Mouse (Mus musculus): Measurements from ENCODE around the gene Foxn4. TPM values are rescaled to one million over a fixed set of nuclear protein-coding genes. Genes with fewer than 3 reads are reported as not detected.

Gene Foxn4
- polyA plus RNA-seq, 1 experiment from 2014 or later: not detected

- H3K27me3 ChIP-seq (replicated peaks; ENCODE audit: control insufficient read depth, insufficient read depth, low read length): no peaks in the 10 kb centered on the region
- 96% methylated on average over 7 of the region's 7 CpGs for WGBS
- H3K27ac ChIP-seq (ENCODE audit: low read depth): no peak overlapping the region
- DNase-seq (ENCODE audit: low spot score) (no peak), ATAC-seq (replicated peaks; ENCODE audit: low FRiP score, low TSS enrichment, low read depth) (no peak)
- H3K9me3 ChIP-seq (ENCODE audit: control insufficient read depth, low read length): no peaks in the 10 kb centered on the region
- no peak overlapping the region for H3K4me2 ChIP-seq (ENCODE audit: low read length)
- H3K9ac ChIP-seq (ENCODE audit: low read length): no peak overlapping the region
- no peaks in the 10 kb centered on the region for H3K4me1 ChIP-seq (replicated peaks; ENCODE audit: control insufficient read depth, insufficient read depth, low read length)
- H3K36me3 ChIP-seq (ENCODE audit: control insufficient read depth, insufficient read depth, low read length): no peaks in the 10 kb centered on the region
- H3K4me3 ChIP-seq (ENCODE audit: low read depth, low read length): no peak overlapping the region
Measured at GRCm38 (mm10) chr5:114226051-114226450, 47.6 kb downstream of the Foxn4 start.

DNA sequence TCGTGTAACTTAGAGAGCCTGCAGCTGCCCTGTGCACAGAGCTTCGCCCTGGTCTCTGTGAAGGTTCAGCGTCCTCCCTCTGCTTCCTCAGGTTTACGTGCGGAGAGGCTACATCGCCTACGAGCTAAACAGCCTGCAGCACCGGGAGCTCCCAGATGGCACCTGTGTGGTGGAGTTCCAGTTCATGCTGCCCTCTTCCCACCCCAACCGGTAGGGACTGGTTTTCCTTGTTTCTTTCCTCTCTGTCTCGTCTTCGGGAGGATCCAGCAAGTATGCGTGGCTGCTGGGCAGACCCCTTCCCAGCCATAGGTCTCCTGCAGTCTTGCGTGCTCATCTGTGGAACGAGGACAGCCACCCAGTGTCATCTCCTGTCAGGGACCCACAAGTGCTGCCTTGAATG, 54.8 kb downstream of the Foxn4 start:
- ATAC-seq (replicated peaks; ENCODE audit: low FRiP score, low TSS enrichment, low read depth): no peak
- no peak for DNase-seq (ENCODE audit: low spot score)

GRCm38 (mm10) chr5:114213183-114213582, 60.4 kb downstream of the Foxn4 start:
- H3K36me3 ChIP-seq (ENCODE audit: control insufficient read depth, insufficient read depth, low read length): no peaks in the 10 kb centered on the region
- WGBS: 66% methylated on average over 10 of the region's 10 CpGs
- no peak overlapping the region for H3K4me2 ChIP-seq (ENCODE audit: low read length)
- no peaks in the 10 kb centered on the region for H3K4me1 ChIP-seq (replicated peaks; ENCODE audit: control insufficient read depth, insufficient read depth, low read length)
- no peaks in the 10 kb centered on the region for H3K9me3 ChIP-seq (ENCODE audit: control insufficient read depth, low read length)
- H3K27ac ChIP-seq (ENCODE audit: low read depth): no peak overlapping the region
- DNase-seq (ENCODE audit: low spot score) (no peak), ATAC-seq (replicated peaks; ENCODE audit: low FRiP score, low TSS enrichment, low read depth) (no peak)
- H3K9ac ChIP-seq (ENCODE audit: low read length): no peak overlapping the region
- no peak overlapping the region for H3K4me3 ChIP-seq (ENCODE audit: low read depth, low read length)
- no peaks in the 10 kb centered on the region for H3K27me3 ChIP-seq (replicated peaks; ENCODE audit: control insufficient read depth, insufficient read depth, low read length)

More for the DNA sequence above, 54.8 kb downstream of the Foxn4 start:
- Histone ChIP-seq H3K27ac (ENCODE audit: low read depth) (no peak overlapping the region), H3K36me3 (ENCODE audit: control insufficient read depth, insufficient read depth, low read length) (no peaks in the 10 kb centered on the region), H3K9ac (ENCODE audit: low read length) (no peak overlapping the region), H3K4me1 (replicated peaks; ENCODE audit: control insufficient read depth, insufficient read depth, low read length) (no peaks in the 10 kb centered on the region), H3K4me3 (ENCODE audit: low read depth, low read length) (no peak overlapping the region), H3K27me3 (replicated peaks; ENCODE audit: control insufficient read depth, insufficient read depth, low read length) (no peaks in the 10 kb centered on the region), H3K4me2 (ENCODE audit: low read length) (no peak overlapping the region), H3K9me3 (ENCODE audit: control insufficient read depth, low read length) (no peaks in the 10 kb centered on the region)
- WGBS: 82% methylated on average over 14 of the region's 14 CpGs

DNA sequence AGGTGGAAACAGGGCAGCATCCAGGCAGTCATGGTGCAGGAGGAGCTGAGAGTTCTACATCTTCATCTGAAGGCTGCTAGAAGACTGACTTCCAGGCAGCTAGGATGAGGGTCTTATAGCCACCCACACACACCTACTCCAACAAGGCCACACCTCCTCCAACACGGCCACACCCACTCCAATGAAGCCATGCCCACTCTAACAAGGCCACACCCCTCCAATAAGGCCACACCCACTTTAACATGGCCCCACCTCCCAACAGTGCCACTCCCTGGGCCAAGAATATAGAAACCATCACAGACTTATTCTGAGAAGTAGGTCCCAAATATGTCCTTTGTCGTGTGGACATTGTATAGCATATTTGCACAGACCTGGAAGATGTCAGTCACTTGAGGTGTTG, 67.4 kb downstream of the Foxn4 start:
- H3K9ac ChIP-seq (ENCODE audit: low read length): no peak overlapping the region
- DNase-seq (ENCODE audit: low spot score): no peak
- no peaks in the 10 kb centered on the region for H3K4me1 ChIP-seq (replicated peaks; ENCODE audit: control insufficient read depth, insufficient read depth, low read length)
- WGBS: 86% methylated on average over 2 of the region's 2 CpGs
- no peak overlapping the region for H3K4me2 ChIP-seq (ENCODE audit: low read length)
- no peak for ATAC-seq (replicated peaks; ENCODE audit: low FRiP score, low TSS enrichment, low read depth)
- H3K4me3 ChIP-seq (ENCODE audit: low read depth, low read length): no peak overlapping the region
- no peaks in the 10 kb centered on the region for H3K27me3 ChIP-seq (replicated peaks; ENCODE audit: control insufficient read depth, insufficient read depth, low read length)
- H3K36me3 ChIP-seq (ENCODE audit: control insufficient read depth, insufficient read depth, low read length): no peaks in the 10 kb centered on the region
- H3K9me3 ChIP-seq (ENCODE audit: control insufficient read depth, low read length): no peaks in the 10 kb centered on the region
- H3K27ac ChIP-seq (ENCODE audit: low read depth): no peak overlapping the region

Other genes starting within 250 kb of the Foxn4 start
- 10.1 and 11.4 TPM in 2 replicates for gene Usp30, start 208.3 kb downstream of the Foxn4 start, polyA plus RNA-seq (2014; fragmentation: Nextera tagmentation; extraction: Ambion mirVana)
- 3.1 and 3.7 TPM in 2 replicates for gene Svop, start 182.2 kb downstream of the Foxn4 start, polyA plus RNA-seq (2014; fragmentation: Nextera tagmentation; extraction: Ambion mirVana)
- 9.4 and 12.6 TPM in 2 replicates for gene Alkbh2, start 145.6 kb downstream of the Foxn4 start, polyA plus RNA-seq (2014; fragmentation: Nextera tagmentation; extraction: Ambion mirVana)
- 38.2 and 41.6 TPM in 2 replicates for gene Ung, start 143.4 kb downstream of the Foxn4 start, polyA plus RNA-seq (2014; fragmentation: Nextera tagmentation; extraction: Ambion mirVana)
- gene Acacb, start 127.3 kb downstream of the Foxn4 start, polyA plus RNA-seq (2014; fragmentation: Nextera tagmentation; extraction: Ambion mirVana): 2.3 and 2.4 TPM in 2 replicates
- 4.4 and 4.6 TPM in 2 replicates for gene Myo1h, start 15.4 kb upstream of the Foxn4 start, polyA plus RNA-seq (2014; fragmentation: Nextera tagmentation; extraction: Ambion mirVana)
- gene Kctd10, start 106.7 kb upstream of the Foxn4 start, polyA plus RNA-seq (2014; fragmentation: Nextera tagmentation; extraction: Ambion mirVana): 116 and 131 TPM in 2 replicates
- 49.0 and 51.8 TPM in 2 replicates for gene Ube3b, start 106.8 kb upstream of the Foxn4 start, polyA plus RNA-seq (2014; fragmentation: Nextera tagmentation; extraction: Ambion mirVana)
- 34.3 and 35.6 TPM in 2 replicates for gene Mmab, start 170.3 kb upstream of the Foxn4 start, polyA plus RNA-seq (2014; fragmentation: Nextera tagmentation; extraction: Ambion mirVana)
- 70.0 and 78.4 TPM in 2 replicates for gene Mvk, start 170.5 kb upstream of the Foxn4 start, polyA plus RNA-seq (2014; fragmentation: Nextera tagmentation; extraction: Ambion mirVana)